Mouse (Mus musculus): ENCODE results near the gene Lysmd4.

Gene Lysmd4

GRCm38 (mm10) chr7:67342067-67342625 lies 119.8 kb downstream of the Lysmd4 start:
- DNase-seq (ENCODE audit: low read depth, low spot score): no peak

DNA sequence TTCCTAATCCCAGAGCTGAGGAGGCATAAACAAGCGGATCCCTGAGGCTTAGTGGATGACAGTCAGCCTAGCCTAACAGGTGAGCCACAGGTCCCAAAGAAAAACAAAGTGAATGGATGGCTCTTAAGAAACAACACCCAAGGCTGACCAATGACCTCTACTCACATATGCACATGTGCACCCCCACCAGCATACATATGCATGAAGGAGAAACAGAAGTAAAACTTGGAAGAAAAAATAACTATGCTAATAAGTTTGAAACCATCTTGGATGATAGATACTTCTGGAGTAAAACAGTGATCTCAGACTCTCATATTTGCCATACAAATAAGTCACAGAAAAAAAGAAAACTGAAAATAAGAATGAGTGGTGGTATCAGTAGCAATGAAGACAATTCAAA lies 122.1 kb downstream of the Lysmd4 start:
- no peak for DNase-seq (ENCODE audit: low read depth, low spot score)

GRCm38 (mm10) chr7:67352989-67353388 lies 130.6 kb downstream of the Lysmd4 start:
- no peak for DNase-seq (ENCODE audit: low read depth, low spot score)

GRCm38 (mm10) chr7:67353667-67354066 lies 131.3 kb downstream of the Lysmd4 start:
- DNase-seq (ENCODE audit: low read depth, low spot score): no peak

DNA sequence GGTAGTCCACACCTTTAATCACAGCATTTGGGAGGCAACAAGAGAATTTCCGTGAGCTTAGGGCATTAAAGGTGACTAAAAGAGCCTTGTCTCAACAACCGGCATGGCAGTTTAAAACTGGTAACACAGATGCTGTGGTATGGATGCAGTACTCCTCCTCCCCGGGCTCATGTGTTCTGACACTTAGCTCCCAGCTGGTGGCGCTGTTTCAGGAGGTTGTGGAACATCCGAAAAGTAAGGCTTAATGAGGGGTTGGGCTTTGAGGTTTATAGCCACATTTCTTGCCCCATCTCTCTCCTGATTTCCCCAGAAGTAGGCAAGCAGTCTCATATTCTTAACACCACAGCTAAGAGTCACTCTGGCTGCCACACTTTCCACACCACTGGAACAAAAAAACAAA lies 133.5 kb downstream of the Lysmd4 start:
- DNase-seq (ENCODE audit: low read depth, low spot score): no peak
